Mouse (Mus musculus): ENCODE data around the gene Cog1. TPM values are rescaled to one million over a fixed set of nuclear protein-coding genes. Genes with fewer than 3 reads are reported as not detected.

The Cog1 gene
- polyA plus RNA-seq, 1 experiment from 2014 or later: 31.1 TPM

DNA sequence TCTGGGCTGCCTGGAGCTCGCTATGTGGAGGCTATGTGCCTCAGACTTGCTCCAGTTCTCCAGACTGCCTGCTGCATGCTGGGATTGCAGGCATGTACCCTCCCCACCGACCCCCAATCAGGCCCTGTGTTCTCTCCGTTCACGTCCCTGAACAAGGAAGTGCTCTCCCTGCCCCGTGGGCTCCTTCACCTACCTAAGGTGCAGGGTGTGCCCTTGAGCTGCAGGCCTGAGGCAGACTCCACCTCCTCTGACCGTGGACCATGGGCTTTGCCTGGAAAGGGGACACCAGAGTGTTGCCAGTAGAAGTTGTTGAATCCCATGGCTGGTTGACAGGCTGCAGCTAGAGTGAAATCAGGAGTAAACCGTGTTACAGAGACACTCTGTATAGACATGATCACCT lies 50.7 kb downstream of the Cog1 start:
- Histone ChIP-seq H3K36me3 (peaks cover 49% of the 10 kb centered on the region), H3K4me3 (no peak overlapping the region), H3K4me1 (0 out of 2 replicates have a peak, but pooled peaks cover 3% of the 10 kb centered on the region), H3K9me3 (replicated peaks) (no peaks in the 10 kb centered on the region), H3K27ac (no peak overlapping the region), H3K27me3 (ENCODE audit: low read depth, poor library complexity, severe bottlenecking) (no peaks in the 10 kb centered on the region)
- DNase-seq (ENCODE audit: low spot score): no peak
- WGBS: 88% methylated on average over 7 of the region's 7 CpGs

- 56% methylated on average over 5 of the region's 5 CpGs for WGBS
- Histone ChIP-seq H3K36me3 (peaks cover 22% of the 10 kb centered on the region), H3K4me3 (no peak overlapping the region), H3K4me1 (peaks cover 6% of the 10 kb centered on the region), H3K9me3 (replicated peaks) (no peaks in the 10 kb centered on the region), H3K27me3 (ENCODE audit: low read depth, poor library complexity, severe bottlenecking) (peaks cover 10% of the 10 kb centered on the region), H3K27ac (no peak overlapping the region)
- DNase-seq (ENCODE audit: low spot score): peak; percentile 87
These were observed 54.8 kb downstream of the Cog1 start for GRCm38 (mm10) chr11:113703758-113704157.

DNA sequence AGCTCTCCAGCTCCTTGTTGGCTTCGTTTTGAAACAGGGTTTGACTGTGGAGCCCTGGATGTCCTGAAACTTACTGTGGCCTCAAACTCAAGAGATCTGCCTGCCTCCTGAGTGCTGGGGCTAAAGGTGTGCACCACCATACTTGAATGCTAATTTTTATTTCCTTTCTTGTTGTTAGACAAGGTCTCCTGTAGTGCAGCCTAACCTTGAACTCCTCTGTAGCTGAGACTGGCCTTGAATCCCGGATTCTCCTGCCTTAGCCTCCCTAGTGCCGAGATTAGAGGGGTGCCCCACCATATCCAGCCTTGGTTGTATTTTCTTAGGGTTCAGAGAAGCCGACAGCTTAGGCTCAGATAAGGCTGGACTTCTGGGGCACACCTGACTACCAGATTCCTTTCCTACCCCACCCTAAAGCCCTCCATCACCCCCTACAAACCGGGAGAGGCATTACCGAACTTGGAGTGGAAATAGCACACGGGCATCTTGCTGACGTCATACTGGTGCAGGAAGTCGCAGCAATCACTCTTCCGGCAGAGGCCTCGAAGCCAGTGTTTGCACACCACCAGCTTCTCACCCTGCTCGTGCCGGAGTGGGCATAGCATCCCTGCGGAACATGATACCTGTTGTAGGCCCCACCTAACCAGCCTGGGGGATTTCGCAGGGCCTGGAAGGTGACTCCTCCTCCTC lies 57.1 kb downstream of the Cog1 start:
- no peak overlapping the region for H3K4me3 ChIP-seq
- H3K9me3 ChIP-seq (replicated peaks): no peaks in the 10 kb centered on the region
- DNase-seq (ENCODE audit: low spot score): no peak
- 83% methylated on average over 15 of the region's 15 CpGs for WGBS
- peaks cover 21% of the 10 kb centered on the region for H3K27me3 ChIP-seq (ENCODE audit: low read depth, poor library complexity, severe bottlenecking)
- H3K4me1 ChIP-seq: peaks cover 30% of the 10 kb centered on the region
- H3K27ac ChIP-seq: no peak overlapping the region
- H3K36me3 ChIP-seq: peaks cover 13% of the 10 kb centered on the region

- H3K4me1 ChIP-seq: peaks cover 31% of the 10 kb centered on the region
- peak overlapping the region; percentile 80; the same call in 1 of the 2 replicates for H3K27ac ChIP-seq
- DNase-seq (ENCODE audit: low spot score): no peak
- peaks cover 13% of the 10 kb centered on the region for H3K36me3 ChIP-seq
- WGBS: 43% methylated on average over 19 of the region's 19 CpGs
- H3K9me3 ChIP-seq (replicated peaks): no peaks in the 10 kb centered on the region
- peak overlapping the region; percentile 28; the same call in 1 of the 2 replicates for H3K4me3 ChIP-seq
- peaks cover 21% of the 10 kb centered on the region for H3K27me3 ChIP-seq (ENCODE audit: low read depth, poor library complexity, severe bottlenecking)
These were observed 59.8 kb downstream of the Cog1 start for GRCm38 (mm10) chr11:113708629-113709213.

GRCm38 (mm10) chr11:113709272-113709671 lies 60.3 kb downstream of the Cog1 start:
- Histone ChIP-seq H3K27ac (peak overlapping the region; percentile 80), H3K36me3 (peaks cover 13% of the 10 kb centered on the region), H3K27me3 (ENCODE audit: low read depth, poor library complexity, severe bottlenecking) (peaks cover 21% of the 10 kb centered on the region), H3K4me3 (peak overlapping the region; percentile 28), H3K9me3 (replicated peaks) (no peaks in the 10 kb centered on the region), H3K4me1 (peaks cover 30% of the 10 kb centered on the region)
- WGBS: 9% methylated on average over 15 of the region's 15 CpGs
- peak; percentile 49 for DNase-seq (ENCODE audit: low spot score)

DNA sequence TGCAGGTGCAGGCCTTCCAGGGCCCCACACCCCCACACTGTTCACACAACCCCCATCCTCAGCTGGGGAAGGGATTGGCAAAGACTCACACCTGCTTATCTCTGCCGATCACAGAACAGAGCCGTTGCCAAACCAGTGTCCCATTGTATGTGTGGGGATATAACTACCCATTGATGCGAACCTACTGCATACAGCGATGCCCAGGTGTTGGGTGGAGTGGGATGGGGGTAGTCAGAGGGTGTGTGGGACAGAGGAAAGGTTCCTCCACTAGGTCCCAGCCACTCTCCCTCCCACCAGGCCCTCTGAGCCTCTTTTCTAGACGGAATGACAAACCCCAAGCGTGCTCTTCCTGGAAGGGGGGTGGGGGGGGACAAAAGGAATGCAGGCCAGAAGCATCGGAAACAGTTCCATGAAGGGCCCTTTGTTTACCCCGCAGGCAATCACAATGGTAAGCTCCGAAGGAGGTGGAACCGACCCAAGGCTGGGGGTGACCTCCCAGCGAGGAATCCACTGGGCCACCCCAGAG lies 60.8 kb downstream of the Cog1 start, which contains the start of gene Cpsf4l:
TSS of gene Cpsf4l (minus strand) at position 287 of the 526 bp plus-strand sequence.
- H3K9me3 ChIP-seq (replicated peaks): no peaks in the 10 kb centered on the region
- 10% methylated on average over 11 of the region's 11 CpGs for WGBS
- H3K27ac ChIP-seq: peak within 1 kb of the TSS; percentile 80
- H3K4me3 ChIP-seq: peak within 1 kb of the TSS; percentile 28
- H3K36me3 ChIP-seq: peaks cover 13% of the 10 kb centered on the region
- H3K4me1 ChIP-seq: peaks cover 31% of the 10 kb centered on the region
- peaks cover 21% of the 10 kb centered on the region for H3K27me3 ChIP-seq (ENCODE audit: low read depth, poor library complexity, severe bottlenecking)
- peak; percentile 57 for DNase-seq (ENCODE audit: low spot score)

GRCm38 (mm10) chr11:113710257-113710777 lies 61.3 kb downstream of the Cog1 start:
- Histone ChIP-seq H3K27me3 (ENCODE audit: low read depth, poor library complexity, severe bottlenecking) (peaks cover 21% of the 10 kb centered on the region), H3K4me1 (peaks cover 35% of the 10 kb centered on the region), H3K36me3 (peaks cover 13% of the 10 kb centered on the region), H3K9me3 (replicated peaks) (no peaks in the 10 kb centered on the region), H3K4me3 (peak overlapping the region; percentile 18), H3K27ac (peak overlapping the region; percentile 80)
- 5% methylated on average over 10 of the region's 10 CpGs for WGBS
- DNase-seq (ENCODE audit: low spot score): peak; percentile 56

GRCm38 (mm10) chr11:113711061-113711460 lies 62.1 kb downstream of the Cog1 start:
- peaks cover 21% of the 10 kb centered on the region for H3K27me3 ChIP-seq (ENCODE audit: low read depth, poor library complexity, severe bottlenecking)
- H3K4me3 ChIP-seq: 0 out of 2 replicates have a peak overlapping the region, but pooled peaks have one; percentile 18
- peaks cover 36% of the 10 kb centered on the region for H3K4me1 ChIP-seq
- peak overlapping the region; percentile 80 for H3K27ac ChIP-seq
- no peak for DNase-seq (ENCODE audit: low spot score)
- 68% methylated on average over 1 of the region's 1 CpGs for WGBS
- no peaks in the 10 kb centered on the region for H3K9me3 ChIP-seq (replicated peaks)
- peaks cover 13% of the 10 kb centered on the region for H3K36me3 ChIP-seq

GRCm38 (mm10) chr11:113715078-113715674 lies 66.2 kb downstream of the Cog1 start:
- no peak overlapping the region for H3K4me3 ChIP-seq
- WGBS: 65% methylated on average over 7 of the region's 7 CpGs
- H3K36me3 ChIP-seq: no peaks in the 10 kb centered on the region
- peaks cover 24% of the 10 kb centered on the region for H3K4me1 ChIP-seq
- DNase-seq (ENCODE audit: low spot score): no peak
- no peaks in the 10 kb centered on the region for H3K27me3 ChIP-seq (ENCODE audit: low read depth, poor library complexity, severe bottlenecking)
- H3K27ac ChIP-seq: no peak overlapping the region
- no peaks in the 10 kb centered on the region for H3K9me3 ChIP-seq (replicated peaks)

DNA sequence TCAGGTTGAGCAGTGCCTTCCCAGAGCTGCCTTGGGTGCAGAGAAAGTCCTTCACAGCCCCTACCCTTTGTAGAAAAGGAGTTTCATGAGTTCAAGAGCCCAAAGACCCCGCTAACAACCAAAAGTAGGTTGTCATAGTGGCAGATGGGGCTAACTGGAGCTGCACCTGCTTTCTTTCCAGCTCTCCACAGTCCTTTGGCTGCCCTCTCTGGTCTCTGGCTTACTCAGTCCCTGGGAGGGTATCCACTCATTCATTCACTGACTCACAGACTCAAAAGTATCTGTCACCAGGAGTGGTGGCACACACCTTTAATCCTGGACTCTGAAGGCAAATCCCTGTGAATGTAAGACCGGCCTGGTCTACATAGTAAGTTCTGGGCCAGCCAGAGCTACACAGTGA lies 67.2 kb downstream of the Cog1 start:
- H3K36me3 ChIP-seq: no peaks in the 10 kb centered on the region
- no peak for DNase-seq (ENCODE audit: low spot score)
- peaks cover 15% of the 10 kb centered on the region; the same call in 1 of the 2 replicates for H3K4me1 ChIP-seq
- H3K9me3 ChIP-seq (replicated peaks): no peaks in the 10 kb centered on the region
- H3K4me3 ChIP-seq: no peak overlapping the region
- WGBS: 94% methylated on average over 2 of the region's 2 CpGs
- no peak overlapping the region for H3K27ac ChIP-seq
- no peaks in the 10 kb centered on the region for H3K27me3 ChIP-seq (ENCODE audit: low read depth, poor library complexity, severe bottlenecking)

Measured in limb, embryonic 10.5 days (tissue).